Mouse (Mus musculus) lung, adult 2 months (tissue): ENCODE data around the gene Cend1.

ENCODE experiments used
- CTCF ChIP-seq: fragments of 200-500 bp; IDR thresholded peaks from 2 replicates; pipeline ENCODE4 v1.5.1; 2011; ENCODE audit warnings: mild to moderate bottlenecking, low read length, control low read depth; ENCODE audit not compliant: insufficient read depth
- POLR2A ChIP-seq: fragments of 200-500 bp; IDR thresholded peaks from 2 replicates; pipeline ENCODE4 v1.6.1; 2011; ENCODE audit warnings: low read depth, mild to moderate bottlenecking, control low read depth, low read length, borderline replicate concordance; ENCODE audit errors: extremely low read depth

DNA sequence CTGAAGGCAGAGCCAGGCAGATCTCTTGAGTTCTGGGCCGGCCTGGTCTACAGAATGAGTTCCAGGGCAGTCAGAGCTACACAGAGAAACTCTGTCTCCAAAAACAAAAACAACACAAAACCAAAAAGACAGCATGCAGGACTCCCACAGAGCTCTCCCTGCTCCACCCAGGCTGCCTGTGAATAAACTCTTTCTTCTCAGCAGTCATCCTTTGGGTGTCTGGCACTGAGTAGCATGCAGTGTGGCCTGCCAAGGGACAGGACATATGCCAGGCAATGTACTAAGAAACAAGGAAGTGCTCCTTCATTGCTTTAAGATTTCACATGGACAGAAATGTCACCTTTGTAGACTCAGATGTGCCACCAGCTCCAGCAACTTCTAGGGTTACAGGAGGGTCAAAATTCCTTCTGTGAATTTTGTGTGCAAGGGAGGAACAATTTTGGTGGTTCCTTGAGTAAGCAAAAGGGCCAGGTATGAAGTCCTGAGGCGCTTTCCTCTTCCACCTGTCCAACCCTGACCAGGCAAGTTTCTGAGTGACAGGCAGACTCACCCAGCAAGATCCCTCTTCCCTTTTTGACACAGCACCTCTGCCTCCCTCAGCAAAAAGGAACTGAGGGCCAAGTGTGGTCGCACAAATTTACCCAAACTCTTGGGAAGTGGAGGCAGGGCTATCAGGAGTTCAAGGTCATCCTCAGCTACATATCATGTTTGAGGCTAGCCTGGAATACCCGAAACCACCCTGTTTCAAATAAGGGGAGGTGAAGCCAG lies 48.0 kb downstream of the Cend1 start:
- TF ChIP-seq CTCF = no peak
- TF ChIP-seq POLR2A = no peak
